Mouse (Mus musculus) kidney, postnatal 0 days (tissue): ENCODE data around the gene Adap1. TPM values are rescaled to one million over a fixed set of nuclear protein-coding genes. Genes with fewer than 3 reads are reported as not detected.
A peak's percentile ranks its signal among the peaks of the same experiment; 100 is the strongest.

Experiments
- ATAC-seq: fragments of 200-750 bp; cut with Nextera tagmentation; replicated peaks from 2 replicates; pipeline ENCODE4 v1.8.0; 2017; ENCODE audit warnings: low read depth, moderate number of reproducible peaks, moderate TSS enrichment, moderate library complexity; ENCODE audit not compliant: low FRiP score
- DNase-seq: peaks from one replicate; pipeline ENCODE4 v3.0.0-alpha.2; 2016; ENCODE audit warnings: low spot score
- H3K27ac ChIP-seq: fragments of 300-500 bp; sonication (generic); 2 replicates; pipeline ENCODE4 v1.5.1; 2014; ENCODE audit warnings: mild to moderate bottlenecking
- H3K27me3 ChIP-seq: fragments of 300-500 bp; sonication (generic); 2 replicates; pipeline ENCODE4 v1.6.1; 2014; ENCODE audit warnings: low read length, mixed read lengths; ENCODE audit not compliant: insufficient read depth
- H3K36me3 ChIP-seq: fragments of 300-500 bp; sonication (generic); 2 replicates; pipeline ENCODE4 v1.6.1; 2014; ENCODE audit warnings: low read length, mixed read lengths; ENCODE audit not compliant: insufficient read depth
- H3K4me1 ChIP-seq: fragments of 300-500 bp; sonication (generic); replicated peaks from 2 replicates; pipeline ENCODE4 v1.6.1; 2014; ENCODE audit warnings: antibody characterized with exemption, low read length, mixed read lengths; ENCODE audit not compliant: insufficient read depth
- H3K4me2 ChIP-seq: fragments of 300-500 bp; sonication (generic); 2 replicates; pipeline ENCODE4 v1.6.1; 2014; ENCODE audit warnings: mild to moderate bottlenecking, low read length, moderate library complexity, mixed read lengths
- H3K4me3 ChIP-seq: fragments of 300-500 bp; sonication (generic); replicated peaks from 2 replicates; pipeline ENCODE4 v1.5.1; 2014; ENCODE audit warnings: low read depth, low read length
- H3K9ac ChIP-seq: fragments of 300-500 bp; sonication (generic); 2 replicates; pipeline ENCODE4 v1.6.1; 2014; ENCODE audit warnings: low read depth, low read length
- H3K9me3 ChIP-seq: fragments of 300-500 bp; sonication (generic); replicated peaks from 2 replicates; pipeline ENCODE4 v1.6.1; 2016; ENCODE audit warnings: low read length, inconsistent platforms, mixed read lengths
- CTCF ChIP-seq: IDR thresholded peaks from 2 replicates; pipeline ENCODE4 v1.5.1; 2016; ENCODE audit warnings: antibody characterized with exemption, low read depth, mild to moderate bottlenecking, moderate library complexity
- WGBS: fragments of 180-500 bp; shearing (Covaris S2); extraction: QIAGEN DNeasy Blood & Tissue Kit; methylation state at CpG from one replicate; pipeline ENCODE4 v1.1.7; 2014; 5-methylcytosine and 5-hydroxymethylcytosine counted together
- microRNA counts: library from miRNA; unstranded; fragments of <30 nt; microRNA quantifications from one replicate; lab custom pipeline; 2015
- microRNA-seq: library from miRNA; unstranded; fragments of <30 nt; microRNA quantifications from one replicate; pipeline ENCODE4, GENCODE M21; 2016
- polyA plus RNA-seq: library from polyadenylated mRNA; unstranded; fragments of >200 nt; fragmentation: Nextera tagmentation; extraction: Ambion mirVana; gene quantifications from 2 replicates; pipeline ENCODE4 v1.2.1, GENCODE M21; 2015

Adap1 gene
- polyA plus RNA-seq, 1 experiment from 2014 or later = 6.9 TPM

DNA sequence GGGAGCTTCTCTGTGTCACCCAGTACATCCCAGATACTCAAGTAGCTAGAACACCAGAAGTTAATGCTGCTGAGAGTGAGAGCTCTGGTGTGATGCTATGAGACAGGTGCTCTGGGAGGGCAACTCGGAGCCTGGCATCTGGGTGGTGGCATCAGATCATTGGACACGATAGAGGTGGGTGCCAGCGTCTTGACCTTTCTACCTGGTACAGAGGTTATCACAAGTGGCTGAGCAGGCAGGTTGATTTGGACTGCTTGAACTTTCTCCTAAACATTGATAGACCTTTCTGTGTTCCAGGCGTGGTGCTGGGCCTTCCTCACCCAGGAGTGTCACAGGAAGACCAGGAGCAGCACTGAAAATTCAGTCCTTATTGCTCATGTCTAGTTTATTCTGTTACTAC, 98.2 kb downstream of the Adap1 start:
- WGBS = 92% methylated on average over 4 of the region's 4 CpGs
- H3K36me3 ChIP-seq = peaks cover 60% of the 10 kb centered on the region
- no peak overlapping the region for H3K9ac ChIP-seq

GRCm38 (mm10) chr5:139223331-139223730, 102.1 kb downstream of the Adap1 start:
- no peak for TF ChIP-seq CTCF
- Histone ChIP-seq H3K36me3 (peaks cover 44% of the 10 kb centered on the region), H3K4me1 (no peaks in the 10 kb centered on the region), H3K4me3 (no peak overlapping the region), H3K4me2 (no peak overlapping the region), H3K27ac (no peak overlapping the region), H3K9me3 (no peaks in the 10 kb centered on the region), H3K27me3 (no peaks in the 10 kb centered on the region), H3K9ac (no peak overlapping the region)
- no peak for DNase-seq
- no peak for ATAC-seq
- WGBS = 96% methylated on average over 10 of the region's 10 CpGs

More for the DNA sequence above, 98.2 kb downstream of the Adap1 start:
- ATAC-seq (no peak; the same call in 1 of the 2 replicates), DNase-seq (no peak)
- no peak overlapping the region for H3K4me3 ChIP-seq
- H3K27ac ChIP-seq = no peak overlapping the region
- no peaks in the 10 kb centered on the region for H3K27me3 ChIP-seq
- TF ChIP-seq CTCF = no peak
- no peaks in the 10 kb centered on the region for H3K4me1 ChIP-seq
- H3K4me2 ChIP-seq = no peak overlapping the region
- H3K9me3 ChIP-seq = no peaks in the 10 kb centered on the region

MicroRNAs encoded within 50 kb of the gene (microRNA counts, 519-probe panel; counts per million panel counts)
- microRNA mmu-miR-339-3p (lab: Ali Mortazavi, UCI) = 330 counts per million, percentile 68 among the panel's probes with 10 or more counts
- 330 counts per million, percentile 68 among the panel's probes with 10 or more counts for microRNA mmu-miR-339-5p (lab: Ali Mortazavi, UCI)

Small RNAs within 50 kb of the gene (microRNA-seq; reads per million reads assigned to microRNA genes)
- 408 reads per million, percentile 70 among the genes with 10 or more reads in this experiment for gene Mir339

Other genes with a start within 250 kb of the Adap1 start
- gene Prkar1b, start 175.6 kb downstream of the Adap1 start, polyA plus RNA-seq = 19.3 and 21.8 TPM in 2 replicates
- gene Dnaaf5, start 175.4 kb downstream of the Adap1 start, polyA plus RNA-seq = 4.7 and 5.3 TPM in 2 replicates
- 35.0 and 38.6 TPM in 2 replicates for gene Sun1, start 125.0 kb downstream of the Adap1 start, polyA plus RNA-seq
- 149 and 152 TPM in 2 replicates for gene Get4, start 73.3 kb downstream of the Adap1 start, polyA plus RNA-seq
- gene Cox19, start 25.8 kb upstream of the Adap1 start, polyA plus RNA-seq = 116 TPM in 2 replicates
- gene Cyp2w1, start 27.0 kb upstream of the Adap1 start, polyA plus RNA-seq = not detected in 2 replicates
- 7.6 and 7.8 TPM in 2 replicates for gene Gpr146, start 52.1 kb upstream of the Adap1 start, polyA plus RNA-seq
- 1.2 and 1.5 TPM in 2 replicates for gene C130050O18Rik, start 79.7 kb upstream of the Adap1 start, polyA plus RNA-seq
- gene Gper1, start 97.5 kb upstream of the Adap1 start, polyA plus RNA-seq = 11.3 and 11.9 TPM in 2 replicates
- 25.6 and 26.6 TPM in 2 replicates for gene 3110082I17Rik, start 134.9 kb upstream of the Adap1 start, polyA plus RNA-seq
- 6.8 and 7.6 TPM in 2 replicates for gene Zfand2a, start 158.9 kb upstream of the Adap1 start, polyA plus RNA-seq
- gene Uncx, start 217.9 kb upstream of the Adap1 start, polyA plus RNA-seq = 44.8 and 50.9 TPM in 2 replicates